Mouse (Mus musculus) heart, postnatal 0 days (tissue): ENCODE results near the gene Cebpb. TPM values are rescaled to one million over a fixed set of nuclear protein-coding genes. Genes with fewer than 3 reads are reported as not detected.

Experiments used
- ATAC-seq: fragments of 200-750 bp; cut with Nextera tagmentation; 2 replicates; pipeline ENCODE4 v1.8.0; 2017; ENCODE audit warnings: low read depth, moderate number of reproducible peaks, moderate library complexity; ENCODE audit not compliant: insufficient read depth
- DNase-seq: peaks from one replicate; pipeline ENCODE4 v3.0.0-alpha.2; 2016; ENCODE audit warnings: low spot score
- H3K27ac ChIP-seq: fragments of 300-500 bp; sonication (generic); 2 replicates; pipeline ENCODE4 v1.5.1; 2014; ENCODE audit warnings: low read depth, mild to moderate bottlenecking
- H3K27me3 ChIP-seq: fragments of 300-500 bp; sonication (generic); 2 replicates; pipeline ENCODE4 v1.6.1; 2014; ENCODE audit warnings: low read length, mixed read lengths; ENCODE audit not compliant: control insufficient read depth, insufficient read depth
- H3K36me3 ChIP-seq: fragments of 300-500 bp; sonication (generic); replicated peaks from 2 replicates; pipeline ENCODE4 v1.6.1; 2014; ENCODE audit warnings: low read length, mixed read lengths; ENCODE audit not compliant: control insufficient read depth, insufficient read depth
- H3K4me1 ChIP-seq: fragments of 300-500 bp; sonication (generic); 2 replicates; pipeline ENCODE4 v1.6.1; 2014; ENCODE audit warnings: antibody characterized with exemption; ENCODE audit not compliant: control insufficient read depth, insufficient read depth
- H3K4me2 ChIP-seq: fragments of 300-500 bp; sonication (generic); 2 replicates; pipeline ENCODE4 v1.6.1; 2014; ENCODE audit warnings: low read depth, mild to moderate bottlenecking, low read length, moderate library complexity
- H3K4me3 ChIP-seq: fragments of 300-500 bp; sonication (generic); 2 replicates; pipeline ENCODE4 v1.5.1; 2014; ENCODE audit warnings: low read depth, low read length
- H3K9ac ChIP-seq: fragments of 300-500 bp; sonication (generic); replicated peaks from 2 replicates; pipeline ENCODE4 v1.6.1; 2014; ENCODE audit warnings: low read depth, low read length, mixed read lengths
- H3K9me3 ChIP-seq: fragments of 300-500 bp; sonication (generic); replicated peaks from 2 replicates; pipeline ENCODE4 v1.6.1; 2016; ENCODE audit warnings: low read length; ENCODE audit not compliant: control insufficient read depth
- CTCF ChIP-seq: IDR thresholded peaks from 2 replicates; pipeline ENCODE4 v1.5.1; 2016; ENCODE audit warnings: antibody characterized with exemption, control low read depth, low read depth
- EP300 ChIP-seq: IDR thresholded peaks from 2 replicates; pipeline ENCODE4 v1.6.1; 2016; ENCODE audit warnings: antibody characterized with exemption, low read depth
- WGBS: fragments of 180-500 bp; shearing (Covaris S2); extraction: QIAGEN DNeasy Blood & Tissue Kit; methylation state at CpG from one replicate; pipeline ENCODE4 v1.1.7; 2014; 5-methylcytosine and 5-hydroxymethylcytosine counted together
- polyA plus RNA-seq: library from polyadenylated mRNA; unstranded; fragments of >200 nt; fragmentation: Nextera tagmentation; extraction: Ambion mirVana; gene quantifications from 2 replicates; pipeline ENCODE4 v1.2.1, GENCODE M21; 2015
- total RNA-seq: library from RNA; depleted of rRNA; stranded (reverse); fragments of >200 nt; gene quantifications from 2 replicates; pipeline ENCODE4 v1.2.3, GENCODE M21; 2014; ENCODE audit warnings: low replicate concordance

The Cebpb gene
- total and polyA plus RNA-seq, 2 experiments from 2014 or later = 4.9 to 50.8 TPM

DNA sequence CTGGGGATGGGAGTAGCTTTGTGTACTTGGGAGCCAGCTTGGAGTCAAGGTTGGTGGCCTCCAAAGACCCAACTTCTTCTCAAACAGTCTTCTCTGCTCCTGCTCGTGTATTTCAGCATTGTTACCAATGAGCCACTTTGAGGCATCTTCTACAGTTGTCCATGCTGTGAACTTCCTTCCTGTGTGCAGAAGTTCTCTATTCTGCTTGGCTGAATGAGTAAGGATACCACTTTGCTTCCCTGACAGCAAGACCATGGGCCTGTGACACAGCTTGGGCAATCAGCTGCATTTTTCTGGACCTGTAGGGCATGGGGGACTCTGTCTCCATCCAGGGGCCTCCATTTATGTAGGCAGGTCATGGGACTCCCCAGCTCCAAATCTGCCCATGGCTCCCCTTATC is 28.5 kb downstream of the Cebpb start:
- no peak for DNase-seq
- WGBS = 44% methylated on average over 1 of the region's 1 CpGs
- H3K27me3 ChIP-seq = no peaks in the 10 kb centered on the region

DNA sequence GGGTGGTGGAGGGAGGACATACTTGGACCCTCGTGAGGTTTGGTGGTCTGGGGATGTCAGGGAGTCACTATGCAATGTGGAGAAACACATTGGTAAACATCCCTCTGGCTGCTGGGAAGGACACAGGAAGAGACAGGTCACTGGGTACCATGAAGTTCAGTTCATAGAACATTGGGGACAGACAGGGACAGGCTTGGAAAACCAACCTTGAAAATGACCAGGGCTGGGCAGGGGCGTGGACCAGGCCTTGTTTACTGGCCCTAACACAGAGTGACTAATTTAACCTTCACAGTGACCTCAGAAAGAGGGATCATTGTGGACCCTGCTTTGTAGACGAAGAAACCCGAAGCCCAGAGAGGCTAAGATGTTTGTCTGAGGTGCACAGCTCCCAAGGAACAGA is 30.8 kb downstream of the Cebpb start:
- no peak overlapping the region for H3K4me2 ChIP-seq
- no peaks in the 10 kb centered on the region for H3K9me3 ChIP-seq
- no peaks in the 10 kb centered on the region for H3K27me3 ChIP-seq
- no peaks in the 10 kb centered on the region for H3K4me1 ChIP-seq
- no peaks in the 10 kb centered on the region for H3K36me3 ChIP-seq
- DNase-seq = no peak
- no peak for TF ChIP-seq EP300
- no peak for TF ChIP-seq CTCF
- ATAC-seq = no peak
- 80% methylated on average over 4 of the region's 4 CpGs for WGBS
- H3K27ac ChIP-seq = no peak overlapping the region
- no peak overlapping the region for H3K9ac ChIP-seq
- no peak overlapping the region for H3K4me3 ChIP-seq

More for the DNA sequence above, 28.5 kb downstream of the Cebpb start:
- Histone ChIP-seq H3K36me3 (no peaks in the 10 kb centered on the region), H3K4me1 (peaks cover 8% of the 10 kb centered on the region), H3K27ac (no peak overlapping the region), H3K4me3 (no peak overlapping the region), H3K9ac (no peak overlapping the region), H3K4me2 (no peak overlapping the region), H3K9me3 (no peaks in the 10 kb centered on the region)
- no peak for ATAC-seq
- TF ChIP-seq EP300 (no peak), CTCF (no peak)

DNA sequence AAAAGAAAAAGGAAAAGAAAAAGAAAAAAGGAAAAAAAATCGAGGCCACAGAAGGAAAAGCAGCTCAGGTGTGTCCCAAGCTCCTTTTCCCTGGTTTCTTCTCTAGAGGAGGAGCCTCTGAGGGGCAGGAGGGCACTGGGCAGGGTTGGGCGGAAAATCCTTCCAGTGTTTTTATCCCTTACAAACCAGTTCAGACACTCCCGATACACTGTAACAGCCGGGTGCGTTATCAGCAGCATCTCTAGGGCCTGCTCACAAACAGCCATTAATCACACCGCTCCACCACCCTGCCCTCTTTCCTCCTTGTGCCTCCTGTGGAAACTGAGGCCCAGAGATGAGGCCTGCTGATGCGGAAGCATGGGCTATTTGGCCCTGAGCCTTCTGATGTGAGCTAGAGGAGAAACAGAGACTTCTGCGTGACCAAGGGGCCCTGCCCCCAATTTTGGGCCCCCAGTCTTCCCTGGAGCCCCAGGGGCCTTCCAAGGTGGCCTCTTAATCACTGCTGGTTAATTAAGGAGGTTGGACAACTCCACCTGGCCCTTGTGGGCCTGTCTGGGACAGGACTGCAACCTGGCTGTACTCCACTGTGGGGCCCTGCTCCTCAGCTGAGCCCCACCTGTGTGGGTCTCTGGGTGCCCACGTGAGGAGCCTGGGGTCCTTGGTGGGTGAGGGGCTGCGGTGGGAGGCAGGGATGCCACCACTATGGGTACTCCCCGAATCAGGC is 32.6 kb downstream of the Cebpb start:
- H3K9ac ChIP-seq = no peak overlapping the region
- WGBS = 73% methylated on average over 11 of the region's 11 CpGs
- ATAC-seq = no peak

DNA sequence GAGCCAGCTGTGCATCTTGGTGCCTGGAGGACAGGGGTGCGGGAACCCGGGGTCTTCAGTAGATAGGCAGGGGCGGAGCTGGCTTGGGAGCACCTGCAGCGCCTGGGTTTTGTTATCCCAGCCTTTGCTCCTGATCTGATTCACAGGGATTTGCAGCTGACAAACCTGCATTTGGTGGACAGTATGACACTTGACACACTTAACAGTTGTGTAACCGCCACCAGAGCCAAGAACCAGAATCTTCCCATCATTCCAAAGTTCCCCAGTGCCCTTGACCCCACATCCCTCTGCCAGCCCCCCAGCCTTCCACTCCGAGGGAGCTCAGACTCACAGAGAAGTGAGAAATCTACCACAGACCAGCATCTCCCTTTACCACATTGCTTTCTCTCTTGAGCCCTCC is 33.8 kb downstream of the Cebpb start:
- Histone ChIP-seq H3K4me1 (no peaks in the 10 kb centered on the region), H3K9me3 (no peaks in the 10 kb centered on the region), H3K27me3 (no peaks in the 10 kb centered on the region), H3K36me3 (no peaks in the 10 kb centered on the region), H3K9ac (no peak overlapping the region), H3K4me3 (no peak overlapping the region), H3K27ac (no peak overlapping the region), H3K4me2 (no peak overlapping the region)
- TF ChIP-seq EP300 (no peak), CTCF (no peak)
- DNase-seq = no peak
- 73% methylated on average over 6 of the region's 6 CpGs for WGBS
- no peak for ATAC-seq

More for the DNA sequence above, 32.6 kb downstream of the Cebpb start:
- Histone ChIP-seq H3K4me2 (no peak overlapping the region), H3K9me3 (no peaks in the 10 kb centered on the region), H3K36me3 (no peaks in the 10 kb centered on the region), H3K4me1 (no peaks in the 10 kb centered on the region), H3K4me3 (no peak overlapping the region), H3K27ac (no peak overlapping the region), H3K27me3 (no peaks in the 10 kb centered on the region)
- TF ChIP-seq EP300 = no peak
- no peak for DNase-seq

DNA sequence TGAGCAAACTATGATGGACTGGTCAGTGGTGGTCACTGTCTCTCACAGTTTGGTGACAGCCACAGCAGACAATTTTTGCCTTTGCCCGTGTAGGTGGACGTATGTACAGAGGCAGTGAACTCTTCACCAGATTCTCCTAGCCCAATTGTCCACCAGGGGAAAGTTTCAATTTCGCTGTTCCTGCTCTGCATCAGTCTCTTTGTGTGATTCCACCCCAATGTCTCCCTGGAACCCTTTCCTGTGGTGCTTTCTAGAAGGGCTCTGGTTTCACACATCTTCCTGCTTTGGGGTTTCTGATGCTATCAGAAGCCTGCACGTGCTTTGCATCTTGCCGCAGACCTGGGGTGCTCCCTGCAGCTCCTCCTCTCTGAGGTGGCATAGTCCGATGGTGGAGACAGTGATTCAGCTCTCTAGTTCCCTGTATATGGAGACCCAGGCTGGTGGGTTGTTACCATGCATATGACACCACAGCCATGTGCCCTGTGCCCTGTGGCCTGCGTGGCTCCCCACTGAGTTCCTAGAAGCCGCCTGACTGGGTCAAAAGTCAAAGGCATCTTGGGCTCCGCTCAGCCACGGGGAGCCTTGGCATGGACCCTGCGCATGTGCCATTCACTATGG is 35.0 kb downstream of the Cebpb start:
- no peak overlapping the region for H3K9ac ChIP-seq
- H3K36me3 ChIP-seq = no peaks in the 10 kb centered on the region
- DNase-seq (no peak), ATAC-seq (no peak)
- H3K4me2 ChIP-seq = no peak overlapping the region
- no peaks in the 10 kb centered on the region for H3K4me1 ChIP-seq
- H3K4me3 ChIP-seq = no peak overlapping the region
- no peaks in the 10 kb centered on the region for H3K27me3 ChIP-seq
- no peaks in the 10 kb centered on the region for H3K9me3 ChIP-seq
- 80% methylated on average over 11 of the region's 11 CpGs for WGBS
- H3K27ac ChIP-seq = no peak overlapping the region
- TF ChIP-seq EP300 (no peak), CTCF (no peak)

DNA sequence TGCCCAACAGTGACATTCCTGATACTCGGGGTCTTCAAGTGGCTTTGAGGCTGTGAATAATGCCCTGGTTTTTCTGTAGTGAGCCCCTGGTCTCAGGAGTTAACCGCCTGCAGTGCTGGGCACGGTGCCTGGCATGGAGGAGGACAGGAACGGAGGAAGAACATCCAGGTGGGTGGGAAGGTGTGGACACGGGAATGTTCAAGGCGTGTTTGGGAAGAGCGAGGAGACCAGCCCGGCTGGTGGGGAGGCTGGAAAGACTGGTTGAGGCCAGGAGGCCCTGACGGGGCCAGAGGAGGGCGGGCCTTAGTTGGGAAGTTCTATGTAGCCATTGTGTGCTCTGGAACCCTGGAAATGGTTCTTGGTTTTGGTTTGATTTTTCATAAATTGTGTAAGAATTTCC is 37.2 kb downstream of the Cebpb start:
- Histone ChIP-seq H3K9me3 (no peaks in the 10 kb centered on the region), H3K36me3 (no peaks in the 10 kb centered on the region), H3K27me3 (no peaks in the 10 kb centered on the region), H3K4me3 (no peak overlapping the region), H3K9ac (no peak overlapping the region), H3K4me1 (no peaks in the 10 kb centered on the region), H3K4me2 (no peak overlapping the region), H3K27ac (no peak overlapping the region)
- WGBS = 91% methylated on average over 10 of the region's 10 CpGs
- DNase-seq (no peak), ATAC-seq (no peak)
- TF ChIP-seq CTCF (no peak), EP300 (no peak)
